Mouse (Mus musculus) embryonic facial prominence, embryonic 10.5 days (tissue): ENCODE results near the gene Sult1a1. TPM values are rescaled to one million over a fixed set of nuclear protein-coding genes. Genes with fewer than 3 reads are reported as not detected.

Experiments
- DNase-seq: peaks from one replicate; pipeline ENCODE4 v3.0.0-alpha.2; 2017; ENCODE audit warnings: low spot score
- H3K27ac ChIP-seq: fragments of 300-500 bp; sonication (generic); replicated peaks from 2 replicates; pipeline ENCODE4 v1.5.1; 2016; ENCODE audit warnings: mild to moderate bottlenecking
- H3K27me3 ChIP-seq: fragments of 300-500 bp; sonication (generic); replicated peaks from 2 replicates; pipeline ENCODE4 v1.6.1; 2016; ENCODE audit warnings: low read depth, mild to moderate bottlenecking; ENCODE audit not compliant: poor library complexity, severe bottlenecking
- H3K36me3 ChIP-seq: fragments of 300-500 bp; sonication (generic); replicated peaks from 2 replicates; pipeline ENCODE4 v1.6.1; 2016; ENCODE audit warnings: mild to moderate bottlenecking, moderate library complexity
- H3K4me1 ChIP-seq: fragments of 300-500 bp; sonication (generic); 2 replicates; pipeline ENCODE4 v1.6.1; 2016
- H3K4me3 ChIP-seq: fragments of 300-500 bp; sonication (generic); 2 replicates; pipeline ENCODE4 v1.5.1; 2016; ENCODE audit warnings: mild to moderate bottlenecking, moderate library complexity
- H3K9me3 ChIP-seq: fragments of 300-500 bp; sonication (generic); 2 replicates; pipeline ENCODE4 v1.6.1; 2016; ENCODE audit warnings: mild to moderate bottlenecking
- WGBS: fragments of 180-500 bp; shearing (Covaris S2); methylation state at CpG from one replicate; pipeline ENCODE4 v1.1.7; 2016; 5-methylcytosine and 5-hydroxymethylcytosine counted together
- polyA plus RNA-seq: library from polyadenylated mRNA; unstranded; fragments of >200 nt; fragmentation: Nextera tagmentation; extraction: Ambion mirVana; gene quantifications from 2 replicates; pipeline ENCODE4 v1.2.1, GENCODE M21; 2016

Sult1a1 gene
- polyA plus RNA-seq, 1 experiment from 2014 or later, result 0.32 TPM

GRCm38 (mm10) chr7:126676631-126677220 is 494 bp upstream of the Sult1a1 start:
- no peaks in the 10 kb centered on the region for H3K27me3 ChIP-seq
- no peaks in the 10 kb centered on the region for H3K4me1 ChIP-seq
- DNase-seq, result no peak
- 88% methylated on average over 4 of the region's 4 CpGs for WGBS
- H3K4me3 ChIP-seq, result no peak overlapping the region
- peaks cover 67% of the 10 kb centered on the region for H3K36me3 ChIP-seq
- H3K27ac ChIP-seq, result no peak overlapping the region
- H3K9me3 ChIP-seq, result no peaks in the 10 kb centered on the region

GRCm38 (mm10) chr7:126675104-126675503 is 1.1 kb downstream of the Sult1a1 start:
- 93% methylated on average over 8 of the region's 8 CpGs for WGBS
- H3K27ac ChIP-seq, result no peak overlapping the region
- H3K4me1 ChIP-seq, result no peaks in the 10 kb centered on the region
- H3K27me3 ChIP-seq, result no peaks in the 10 kb centered on the region
- H3K36me3 ChIP-seq, result peaks cover 76% of the 10 kb centered on the region
- no peak for DNase-seq
- H3K9me3 ChIP-seq, result no peaks in the 10 kb centered on the region
- H3K4me3 ChIP-seq, result no peak overlapping the region

GRCm38 (mm10) chr7:126672111-126672510 is 4.1 kb downstream of the Sult1a1 start:
- Histone ChIP-seq H3K27ac (no peak overlapping the region), H3K27me3 (no peaks in the 10 kb centered on the region), H3K4me3 (no peak overlapping the region), H3K36me3 (peaks cover 84% of the 10 kb centered on the region), H3K9me3 (no peaks in the 10 kb centered on the region), H3K4me1 (no peaks in the 10 kb centered on the region)
- no peak for DNase-seq
- WGBS, result 92% methylated on average over 9 of the region's 9 CpGs

GRCm38 (mm10) chr7:126670152-126670551 is 6.1 kb downstream of the Sult1a1 start:
- 95% methylated on average over 3 of the region's 3 CpGs for WGBS
- no peaks in the 10 kb centered on the region for H3K4me1 ChIP-seq
- no peak overlapping the region for H3K4me3 ChIP-seq
- H3K9me3 ChIP-seq, result no peaks in the 10 kb centered on the region
- no peak overlapping the region for H3K27ac ChIP-seq
- H3K27me3 ChIP-seq, result no peaks in the 10 kb centered on the region
- peaks cover 85% of the 10 kb centered on the region for H3K36me3 ChIP-seq
- no peak for DNase-seq

- WGBS, result 86% methylated on average over 5 of the region's 5 CpGs
- H3K36me3 ChIP-seq, result peaks cover 87% of the 10 kb centered on the region
Measured at GRCm38 (mm10) chr7:126668452-126668851, 7.8 kb downstream of the Sult1a1 start.

GRCm38 (mm10) chr7:126667495-126668090 is 8.6 kb downstream of the Sult1a1 start:
- Histone ChIP-seq H3K4me3 (no peak overlapping the region), H3K27me3 (no peaks in the 10 kb centered on the region), H3K9me3 (no peaks in the 10 kb centered on the region), H3K36me3 (peaks cover 85% of the 10 kb centered on the region), H3K4me1 (0 out of 2 replicates have a peak, but pooled peaks cover 3% of the 10 kb centered on the region), H3K27ac (no peak overlapping the region)
- no peak for DNase-seq
- WGBS, result 89% methylated on average over 9 of the region's 9 CpGs

More at GRCm38 (mm10) chr7:126668452-126668851, 7.8 kb downstream of the Sult1a1 start:
- H3K4me3 ChIP-seq, result no peak overlapping the region
- H3K27ac ChIP-seq, result no peak overlapping the region
- no peak for DNase-seq
- no peaks in the 10 kb centered on the region for H3K9me3 ChIP-seq
- H3K4me1 ChIP-seq, result 0 out of 2 replicates have a peak, but pooled peaks cover 3% of the 10 kb centered on the region
- H3K27me3 ChIP-seq, result no peaks in the 10 kb centered on the region

GRCm38 (mm10) chr7:126665269-126665668 is 11.0 kb downstream of the Sult1a1 start:
- WGBS, result 94% methylated on average over 3 of the region's 3 CpGs
- H3K4me1 ChIP-seq, result 0 out of 2 replicates have a peak, but pooled peaks cover 3% of the 10 kb centered on the region
- peaks cover 77% of the 10 kb centered on the region for H3K36me3 ChIP-seq
- no peak for DNase-seq
- no peak overlapping the region for H3K27ac ChIP-seq
- no peaks in the 10 kb centered on the region for H3K9me3 ChIP-seq
- H3K4me3 ChIP-seq, result no peak overlapping the region
- no peaks in the 10 kb centered on the region for H3K27me3 ChIP-seq

- 0 out of 2 replicates have a peak, but pooled peaks cover 3% of the 10 kb centered on the region for H3K4me1 ChIP-seq
- no peak overlapping the region for H3K27ac ChIP-seq
- H3K27me3 ChIP-seq, result no peaks in the 10 kb centered on the region
- H3K36me3 ChIP-seq, result peaks cover 64% of the 10 kb centered on the region
- WGBS, result 64% methylated on average over 8 of the region's 8 CpGs
- H3K9me3 ChIP-seq, result no peaks in the 10 kb centered on the region
- H3K4me3 ChIP-seq, result no peak overlapping the region
- DNase-seq, result no peak
Measured at GRCm38 (mm10) chr7:126663646-126664045, 12.6 kb downstream of the Sult1a1 start.

GRCm38 (mm10) chr7:126659771-126660170 is 16.5 kb downstream of the Sult1a1 start:
- H3K27ac ChIP-seq, result no peak overlapping the region
- no peaks in the 10 kb centered on the region for H3K27me3 ChIP-seq
- H3K4me3 ChIP-seq, result no peak overlapping the region
- peaks cover 36% of the 10 kb centered on the region for H3K36me3 ChIP-seq
- no peaks in the 10 kb centered on the region for H3K9me3 ChIP-seq
- no peak for DNase-seq
- 0 out of 2 replicates have a peak, but pooled peaks cover 3% of the 10 kb centered on the region for H3K4me1 ChIP-seq
- 88% methylated on average over 3 of the region's 3 CpGs for WGBS

GRCm38 (mm10) chr7:126657522-126657921 is 18.7 kb downstream of the Sult1a1 start:
- no peak overlapping the region for H3K27ac ChIP-seq
- no peaks in the 10 kb centered on the region for H3K27me3 ChIP-seq
- 93% methylated on average over 1 of the region's 1 CpGs for WGBS
- H3K9me3 ChIP-seq, result no peaks in the 10 kb centered on the region
- no peaks in the 10 kb centered on the region for H3K4me1 ChIP-seq
- peaks cover 15% of the 10 kb centered on the region for H3K36me3 ChIP-seq
- no peak for DNase-seq
- H3K4me3 ChIP-seq, result no peak overlapping the region

GRCm38 (mm10) chr7:126655695-126656094 is 20.5 kb downstream of the Sult1a1 start:
- 0 out of 2 replicates have a peak, but pooled peaks cover under 1% of the 10 kb centered on the region for H3K36me3 ChIP-seq
- no peak for DNase-seq
- WGBS, result 92% methylated on average over 3 of the region's 3 CpGs

GRCm38 (mm10) chr7:126653991-126654390 is 22.2 kb downstream of the Sult1a1 start:
- Histone ChIP-seq H3K4me3 (no peak overlapping the region), H3K27ac (no peak overlapping the region), H3K4me1 (peaks cover 10% of the 10 kb centered on the region), H3K36me3 (no peaks in the 10 kb centered on the region), H3K9me3 (no peaks in the 10 kb centered on the region), H3K27me3 (no peaks in the 10 kb centered on the region)
- no peak for DNase-seq
- 87% methylated on average over 2 of the region's 2 CpGs for WGBS

More at GRCm38 (mm10) chr7:126655695-126656094, 20.5 kb downstream of the Sult1a1 start:
- H3K4me3 ChIP-seq, result no peak overlapping the region
- no peak overlapping the region for H3K27ac ChIP-seq
- H3K9me3 ChIP-seq, result no peaks in the 10 kb centered on the region
- no peaks in the 10 kb centered on the region for H3K4me1 ChIP-seq
- H3K27me3 ChIP-seq, result no peaks in the 10 kb centered on the region

- Histone ChIP-seq H3K27ac (no peak overlapping the region), H3K36me3 (no peaks in the 10 kb centered on the region), H3K27me3 (no peaks in the 10 kb centered on the region), H3K9me3 (no peaks in the 10 kb centered on the region), H3K4me3 (no peak overlapping the region), H3K4me1 (peaks cover 15% of the 10 kb centered on the region)
- DNase-seq, result no peak
- 86% methylated on average over 2 of the region's 2 CpGs for WGBS
Measured at GRCm38 (mm10) chr7:126650852-126651251, 25.4 kb downstream of the Sult1a1 start.
